Mouse (Mus musculus) myocyte (in vitro differentiated cells): ENCODE measurements around the gene Zbtb9. TPM values are rescaled to one million over a fixed set of nuclear protein-coding genes. Genes with fewer than 3 reads are reported as not detected.

Experiments used
- H3K27me3 ChIP-seq: one replicate; pipeline ENCODE4 v1.6.1; 2011; ENCODE audit not compliant: control insufficient read depth, insufficient read depth, insufficient read length
- H3K36me3 ChIP-seq: one replicate; pipeline ENCODE4 v1.6.1; 2011; ENCODE audit not compliant: control insufficient read depth, insufficient read depth
- H3K4me2 ChIP-seq: one replicate; pipeline ENCODE4 v1.6.1; 2011; ENCODE audit warnings: low read depth, control low read depth
- H3K4me3 ChIP-seq: one replicate; pipeline ENCODE4 v1.5.1; 2011; ENCODE audit warnings: mild to moderate bottlenecking, control low read depth, moderate library complexity
- H3K79me2 ChIP-seq: one replicate; pipeline ENCODE4 v1.6.1; 2011; ENCODE audit not compliant: control insufficient read depth, insufficient read depth
- H3ac ChIP-seq: one replicate; pipeline ENCODE4 v1.6.1; 2011; ENCODE audit not compliant: control insufficient read depth, insufficient read length
- CEBPB ChIP-seq: IDR thresholded peaks from 2 replicates; pipeline ENCODE4 v1.6.1; 2011; ENCODE audit warnings: mild to moderate bottlenecking, moderate library complexity; ENCODE audit not compliant: poor library complexity, insufficient read depth, severe bottlenecking
- E2F4 ChIP-seq: IDR thresholded peaks from one replicate; pipeline ENCODE4 v1.6.1; 2011; ENCODE audit warnings: mild to moderate bottlenecking, control low read depth, moderate library complexity; ENCODE audit not compliant: insufficient read depth
- MAX ChIP-seq: IDR thresholded peaks from one replicate; pipeline ENCODE4 v1.6.1; 2011; ENCODE audit warnings: low read depth, mild to moderate bottlenecking, control low read depth
- MYOD1 ChIP-seq, 3 experiments: IDR thresholded peaks; one replicate each; pipeline ENCODE4 v1.6.1; 2011; ENCODE audit warnings: control low read depth in 2 of 3, low read depth in 2 of 3, mild to moderate bottlenecking in 2 of 3, moderate library complexity in 1 of 3; ENCODE audit not compliant: insufficient read length in 2 of 3, control insufficient read depth in 1 of 3
- MYOG ChIP-seq, 3 experiments: IDR thresholded peaks; one replicate each; pipeline ENCODE4 v1.6.1; 2011; ENCODE audit warnings: control low read depth in 2 of 3, low read depth in 2 of 3, mild to moderate bottlenecking in 2 of 3; ENCODE audit not compliant: insufficient read length in 2 of 3, control insufficient read depth in 1 of 3, insufficient read depth in 1 of 3
- POLR2A ChIP-seq: IDR thresholded peaks from one replicate; pipeline ENCODE4 v1.6.1; 2011; ENCODE audit warnings: low read depth, mild to moderate bottlenecking, control low read depth, moderate library complexity; ENCODE audit not compliant: insufficient read length
- POLR2AphosphoS2 ChIP-seq: IDR thresholded peaks from one replicate; pipeline ENCODE4 v1.6.1; 2011; ENCODE audit warnings: low read depth, control low read depth; ENCODE audit not compliant: insufficient read length
- REST ChIP-seq: IDR thresholded peaks from one replicate; pipeline ENCODE4 v1.6.1; 2011; ENCODE audit warnings: mild to moderate bottlenecking, control low read depth, moderate library complexity; ENCODE audit not compliant: insufficient read depth, insufficient read length
- SRF ChIP-seq: IDR thresholded peaks from one replicate; pipeline ENCODE4 v1.6.1; 2011; ENCODE audit warnings: low read depth; ENCODE audit not compliant: control insufficient read depth, insufficient read length
- TCF12 ChIP-seq: IDR thresholded peaks from one replicate; pipeline ENCODE4 v1.6.1; 2011; ENCODE audit warnings: mild to moderate bottlenecking, control low read depth; ENCODE audit not compliant: poor library complexity, insufficient read depth, severe bottlenecking
- TCF3 ChIP-seq: IDR thresholded peaks from one replicate; pipeline ENCODE4 v1.6.1; 2011; ENCODE audit warnings: low read depth, control low read depth; ENCODE audit not compliant: insufficient read length
- USF1 ChIP-seq: IDR thresholded peaks from one replicate; pipeline ENCODE4 v1.6.1; 2011; ENCODE audit warnings: low read depth, mild to moderate bottlenecking, control low read depth, moderate library complexity
- polyA plus RNA-seq: library from polyadenylated mRNA; unstranded; fragments of >200 nt; fragmentation: generic; extraction: Trizol; gene quantifications from one replicate; pipeline ENCODE4 v1.2.1, GENCODE M21; 2012; ENCODE audit warnings: missing spikeins

Zbtb9 gene
- polyA plus RNA-seq, 1 experiment: 8.8 TPM

GRCm38 (mm10) chr17:27001151-27001550, 28.2 kb downstream of the Zbtb9 start:
- Histone ChIP-seq H3K4me3 (no peak overlapping the region), H3K27me3 (no peaks in the 10 kb centered on the region), H3K79me2 (no peaks in the 10 kb centered on the region), H3K4me2 (no peak overlapping the region), H3K36me3 (no peaks in the 10 kb centered on the region), H3ac (no peak overlapping the region)
- TF ChIP-seq SRF (no peak), MYOG (IDR thresholded peaks at IDR 0.05; ENCODE audit: control insufficient read depth in 1 of 3, insufficient read depth in 1 of 3, insufficient read length in 2 of 3, low read depth in 2 of 3) (no peak), MYOD1 (IDR thresholded peaks at IDR 0.05; ENCODE audit: control insufficient read depth in 1 of 3, insufficient read length in 2 of 3, low read depth in 2 of 3) (no peak), TCF3 (no peak), MAX (no peak), CEBPB (no peak), REST (no peak), USF1 (no peak), POLR2A (no peak), POLR2AphosphoS2 (no peak), E2F4 (no peak), TCF12 (no peak)

- Histone ChIP-seq H3ac (no peak overlapping the region), H3K27me3 (no peaks in the 10 kb centered on the region), H3K4me2 (no peak overlapping the region), H3K4me3 (no peak overlapping the region), H3K79me2 (no peaks in the 10 kb centered on the region), H3K36me3 (no peaks in the 10 kb centered on the region)
- TF ChIP-seq E2F4: no peak
- TF ChIP-seq SRF: no peak
- TF ChIP-seq MYOG (IDR thresholded peaks at IDR 0.05; ENCODE audit: control insufficient read depth in 1 of 3, insufficient read depth in 1 of 3, insufficient read length in 2 of 3, low read depth in 2 of 3): no peak
- no peak for TF ChIP-seq MYOD1 (IDR thresholded peaks at IDR 0.05; ENCODE audit: control insufficient read depth in 1 of 3, insufficient read length in 2 of 3, low read depth in 2 of 3)
- no peak for TF ChIP-seq USF1
- no peak for TF ChIP-seq POLR2A
Observed at GRCm38 (mm10) chr17:27001889-27002288, 28.9 kb downstream of the Zbtb9 start.

DNA sequence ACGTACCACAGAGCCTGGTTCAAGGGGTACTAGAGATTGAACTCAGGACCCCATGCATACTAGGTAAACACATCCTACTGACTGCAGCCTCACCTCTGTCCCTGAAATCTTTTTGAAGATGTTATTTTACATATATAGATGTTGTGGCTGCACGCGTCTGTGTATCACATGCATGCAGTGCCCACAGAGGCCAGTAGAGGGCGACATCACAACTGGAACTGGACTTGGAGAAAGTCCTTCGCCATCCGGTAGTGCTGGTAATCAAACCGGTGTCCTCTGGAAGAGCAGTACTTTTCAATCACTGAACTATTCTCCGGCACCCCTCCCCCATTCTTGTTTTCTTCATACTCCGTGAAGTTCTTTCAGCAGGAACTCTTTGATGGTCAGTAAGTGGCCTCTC, 31.5 kb downstream of the Zbtb9 start:
- no peak overlapping the region for H3K4me2 ChIP-seq
- H3K27me3 ChIP-seq: peaks cover 9% of the 10 kb centered on the region
- no peaks in the 10 kb centered on the region for H3K79me2 ChIP-seq
- no peak for TF ChIP-seq USF1
- TF ChIP-seq MYOD1 (IDR thresholded peaks at IDR 0.05; ENCODE audit: control insufficient read depth in 1 of 3, insufficient read length in 2 of 3, low read depth in 2 of 3): no peak
- TF ChIP-seq TCF3: no peak
- TF ChIP-seq E2F4: no peak
- no peaks in the 10 kb centered on the region for H3K36me3 ChIP-seq
- no peak overlapping the region for H3ac ChIP-seq
- no peak overlapping the region for H3K4me3 ChIP-seq

DNA sequence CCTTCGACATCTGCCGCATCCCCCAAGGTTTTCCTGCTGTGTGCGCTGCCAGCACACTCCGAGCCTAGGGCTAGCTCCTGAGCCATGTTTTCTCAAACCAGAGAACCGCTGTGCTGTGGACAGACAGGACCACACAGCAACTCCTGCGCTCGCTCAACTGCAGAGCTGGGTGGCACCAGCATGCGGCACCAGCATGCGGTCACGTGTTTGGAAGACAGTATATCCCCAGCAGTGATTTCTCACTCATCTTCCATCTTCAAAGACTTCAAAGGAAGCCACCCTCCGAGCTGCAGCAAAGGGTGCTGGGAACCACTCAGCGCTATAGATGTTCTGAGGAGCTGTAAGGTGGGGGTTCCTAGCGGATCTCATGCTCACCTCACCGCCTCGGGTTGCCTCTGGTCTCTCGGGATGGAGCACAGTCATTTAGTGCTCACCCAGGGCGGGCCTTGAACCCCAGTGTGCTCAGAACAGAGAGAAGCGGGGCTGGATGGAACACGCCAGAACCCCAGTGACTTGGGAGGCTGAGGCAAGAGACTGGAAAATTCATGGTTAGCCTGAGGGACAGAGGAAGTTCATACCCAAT, 32.0 kb downstream of the Zbtb9 start:
- Histone ChIP-seq H3K27me3 (peaks cover 13% of the 10 kb centered on the region), H3K79me2 (no peaks in the 10 kb centered on the region), H3K4me3 (no peak overlapping the region), H3K4me2 (no peak overlapping the region), H3ac (no peak overlapping the region), H3K36me3 (no peaks in the 10 kb centered on the region)
- no peak for TF ChIP-seq MYOG (IDR thresholded peaks at IDR 0.05; ENCODE audit: control insufficient read depth in 1 of 3, insufficient read depth in 1 of 3, insufficient read length in 2 of 3, low read depth in 2 of 3)
- no peak for TF ChIP-seq POLR2A
- TF ChIP-seq TCF12: no peak
- TF ChIP-seq MYOD1 (IDR thresholded peaks at IDR 0.05; ENCODE audit: control insufficient read depth in 1 of 3, insufficient read length in 2 of 3, low read depth in 2 of 3): no peak
- TF ChIP-seq SRF: no peak
- TF ChIP-seq USF1: no peak
- no peak for TF ChIP-seq CEBPB
- no peak for TF ChIP-seq E2F4

DNA sequence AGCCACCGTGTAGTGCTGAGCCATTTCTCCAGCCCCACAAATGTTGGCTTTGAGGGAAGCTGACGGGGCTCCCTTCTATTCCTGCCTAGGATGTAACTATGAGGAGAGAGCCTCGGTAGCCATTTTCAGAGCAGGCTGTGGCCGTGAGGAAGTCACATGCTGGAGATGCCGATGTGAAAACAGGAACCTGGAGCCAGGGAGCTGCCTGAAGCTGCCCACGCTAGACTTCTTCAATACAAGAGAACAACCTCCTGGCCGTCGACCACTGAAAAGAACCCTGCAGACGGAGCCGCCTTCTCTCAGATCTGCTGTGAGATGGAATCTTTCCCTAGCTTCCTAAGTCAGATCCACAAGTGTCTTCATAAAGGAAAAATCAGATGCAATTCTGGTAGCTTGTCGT, 32.7 kb downstream of the Zbtb9 start:
- no peak overlapping the region for H3ac ChIP-seq
- H3K4me2 ChIP-seq: no peak overlapping the region
- H3K27me3 ChIP-seq: peaks cover 13% of the 10 kb centered on the region
- TF ChIP-seq TCF3 (no peak), POLR2AphosphoS2 (no peak), SRF (no peak), MYOG (IDR thresholded peaks at IDR 0.05; ENCODE audit: control insufficient read depth in 1 of 3, insufficient read depth in 1 of 3, insufficient read length in 2 of 3, low read depth in 2 of 3) (no peak), MAX (no peak), E2F4 (no peak), MYOD1 (IDR thresholded peaks at IDR 0.05; ENCODE audit: control insufficient read depth in 1 of 3, insufficient read length in 2 of 3, low read depth in 2 of 3) (no peak), CEBPB (no peak), USF1 (no peak), TCF12 (no peak), POLR2A (no peak)
- no peaks in the 10 kb centered on the region for H3K79me2 ChIP-seq
- no peaks in the 10 kb centered on the region for H3K36me3 ChIP-seq
- H3K4me3 ChIP-seq: no peak overlapping the region
